Mouse (Mus musculus) intestine, embryonic 15.5 days (tissue): Measurements from ENCODE around the gene Fzd4. TPM values are rescaled to one million over a fixed set of nuclear protein-coding genes. Genes with fewer than 3 reads are reported as not detected.

Experiments
- ATAC-seq: fragments of 200-750 bp; cut with Nextera tagmentation; 2 replicates; pipeline ENCODE4 v1.8.0; 2017; ENCODE audit warnings: moderate TSS enrichment, moderate library complexity
- H3K27ac ChIP-seq: fragments of 300-500 bp; sonication (generic); 2 replicates; pipeline ENCODE4 v1.5.1; 2015; ENCODE audit warnings: mild to moderate bottlenecking, inconsistent platforms
- H3K27me3 ChIP-seq: fragments of 300-500 bp; sonication (generic); replicated peaks from 2 replicates; pipeline ENCODE4 v1.6.1; 2015; ENCODE audit warnings: inconsistent platforms
- H3K36me3 ChIP-seq: fragments of 300-500 bp; sonication (generic); 2 replicates; pipeline ENCODE4 v1.6.1; 2015; ENCODE audit warnings: inconsistent platforms
- H3K4me1 ChIP-seq: fragments of 300-500 bp; sonication (generic); replicated peaks from 2 replicates; pipeline ENCODE4 v1.6.1; 2015; ENCODE audit warnings: inconsistent platforms
- H3K4me2 ChIP-seq: fragments of 300-500 bp; sonication (generic); replicated peaks from 2 replicates; pipeline ENCODE4 v1.6.1; 2015; ENCODE audit warnings: mild to moderate bottlenecking, inconsistent platforms
- H3K4me3 ChIP-seq: fragments of 300-500 bp; sonication (generic); replicated peaks from 2 replicates; pipeline ENCODE4 v1.5.1; 2015; ENCODE audit warnings: inconsistent platforms
- H3K9ac ChIP-seq: fragments of 300-500 bp; sonication (generic); 2 replicates; pipeline ENCODE4 v1.6.1; 2015; ENCODE audit warnings: inconsistent platforms
- H3K9me3 ChIP-seq: fragments of 300-500 bp; sonication (generic); 2 replicates; pipeline ENCODE4 v1.6.1; 2016; ENCODE audit warnings: inconsistent platforms
- WGBS: fragments of 180-500 bp; shearing (Covaris S2); methylation state at CpG from one replicate; pipeline ENCODE4 v1.1.7; 2015; 5-methylcytosine and 5-hydroxymethylcytosine counted together
- polyA plus RNA-seq: library from polyadenylated mRNA; unstranded; fragments of >200 nt; fragmentation: Nextera tagmentation; extraction: Ambion mirVana; gene quantifications from 2 replicates; pipeline ENCODE4 v1.2.1, GENCODE M21; 2015

Gene Fzd4
- polyA plus RNA-seq, 1 experiment from 2014 or later: 9.1 TPM

DNA sequence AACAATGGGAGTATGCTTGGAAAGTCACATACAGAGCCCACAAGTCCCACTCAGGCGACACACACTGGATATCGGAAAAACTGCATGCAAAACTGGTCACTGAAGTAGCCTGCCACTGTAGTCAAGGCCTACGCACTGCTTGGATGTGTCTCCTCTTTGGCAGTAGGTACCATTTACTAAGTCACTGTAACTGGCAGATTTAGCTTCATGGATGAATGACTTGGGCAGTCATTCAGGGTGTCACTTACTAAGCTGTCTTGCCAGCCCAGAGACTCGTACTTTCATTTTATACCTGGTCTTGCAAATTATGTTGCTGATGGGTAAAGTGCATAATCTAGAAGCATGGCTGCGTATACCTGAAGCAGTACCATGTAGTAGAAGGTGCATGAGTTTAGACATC, 17.1 kb downstream of the Fzd4 start:
- H3K27me3 ChIP-seq: no peaks in the 10 kb centered on the region

DNA sequence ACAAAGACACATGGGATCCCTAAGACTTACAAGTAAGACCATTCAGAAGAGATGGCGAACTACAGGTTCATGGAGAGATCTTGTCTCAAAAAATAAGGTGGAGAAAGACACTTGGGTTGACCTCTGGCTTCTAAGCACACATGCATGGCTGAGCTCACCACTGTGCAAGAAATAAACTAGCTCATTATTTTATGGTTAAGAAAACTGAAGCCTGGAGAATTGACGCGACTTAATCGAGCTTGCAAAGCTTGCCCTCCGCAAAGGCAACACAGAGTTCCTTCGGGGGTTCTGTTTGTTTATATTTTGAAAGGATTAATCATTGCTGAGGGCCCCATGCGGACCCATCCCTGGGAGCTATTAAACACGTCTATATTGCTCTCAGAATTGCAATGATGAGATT, 18.5 kb downstream of the Fzd4 start:
- Histone ChIP-seq H3K27ac (no peak overlapping the region), H3K9ac (no peak overlapping the region), H3K9me3 (no peaks in the 10 kb centered on the region), H3K4me1 (0 out of 2 replicates have a peak, but pooled peaks cover 9% of the 10 kb centered on the region), H3K4me3 (no peak overlapping the region), H3K27me3 (no peaks in the 10 kb centered on the region), H3K4me2 (no peak overlapping the region), H3K36me3 (no peaks in the 10 kb centered on the region)
- WGBS: 29% methylated on average over 8 of the region's 8 CpGs
- no peak for ATAC-seq

More for the DNA sequence above, 17.1 kb downstream of the Fzd4 start:
- no peaks in the 10 kb centered on the region for H3K36me3 ChIP-seq
- H3K4me2 ChIP-seq: no peak overlapping the region
- no peak for ATAC-seq
- H3K9me3 ChIP-seq: no peaks in the 10 kb centered on the region
- H3K4me1 ChIP-seq: 0 out of 2 replicates have a peak, but pooled peaks cover 9% of the 10 kb centered on the region
- no peak overlapping the region for H3K9ac ChIP-seq
- H3K27ac ChIP-seq: no peak overlapping the region
- no peak overlapping the region for H3K4me3 ChIP-seq
- WGBS: 96% methylated on average over 5 of the region's 5 CpGs

DNA sequence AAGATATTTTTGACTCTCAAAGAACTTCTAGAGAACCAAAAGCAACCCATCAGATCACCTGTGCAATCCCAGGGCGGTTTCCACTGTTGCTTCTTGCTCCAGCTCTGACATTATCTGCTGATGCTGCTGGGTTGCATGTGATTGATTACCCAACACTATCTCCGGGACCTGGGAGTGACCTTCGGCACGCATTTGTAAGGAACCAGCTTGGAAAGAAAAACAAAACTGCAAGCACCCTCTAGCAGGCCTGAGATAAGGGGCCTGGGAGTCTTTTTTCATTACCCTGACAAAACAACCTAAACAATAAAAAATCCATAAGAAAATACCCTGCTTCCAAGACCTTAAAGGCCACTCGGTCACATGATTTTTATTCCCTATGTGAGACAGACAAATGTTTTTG, 19.0 kb downstream of the Fzd4 start:
- Histone ChIP-seq H3K27ac (no peak overlapping the region), H3K4me3 (no peak overlapping the region), H3K9ac (no peak overlapping the region), H3K4me1 (0 out of 2 replicates have a peak, but pooled peaks cover 9% of the 10 kb centered on the region), H3K4me2 (no peak overlapping the region), H3K9me3 (no peaks in the 10 kb centered on the region), H3K36me3 (no peaks in the 10 kb centered on the region), H3K27me3 (no peaks in the 10 kb centered on the region)
- WGBS: 13% methylated on average over 5 of the region's 5 CpGs
- peak; percentile 81 for ATAC-seq

DNA sequence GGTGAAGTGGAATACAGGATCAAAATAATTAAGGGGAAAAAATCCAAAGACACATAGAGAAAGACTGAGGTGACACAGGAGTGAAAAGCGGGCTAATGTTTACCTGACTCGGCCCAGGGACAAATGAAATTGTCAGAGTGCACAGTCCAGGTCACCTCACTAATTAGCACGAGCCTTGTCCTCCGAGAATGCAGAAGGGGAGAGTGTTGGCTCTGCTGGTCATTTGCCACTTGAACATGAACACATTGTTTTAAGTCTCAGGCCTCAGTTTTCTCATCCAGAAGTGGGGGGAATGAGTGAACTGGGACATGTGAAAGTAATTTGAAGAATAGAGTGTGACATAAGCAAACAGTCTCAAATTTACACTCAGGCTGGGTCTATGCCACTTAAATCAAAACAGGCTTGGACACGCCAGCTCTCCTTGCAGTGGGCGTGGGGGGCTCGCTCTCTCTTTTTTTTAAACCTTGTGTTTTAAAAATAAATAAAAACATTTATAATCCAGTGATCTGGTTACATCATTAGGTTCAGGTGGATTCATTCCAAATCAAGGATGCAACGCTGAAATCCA, 19.6 kb downstream of the Fzd4 start:
- Histone ChIP-seq H3K27ac (no peak overlapping the region), H3K4me2 (no peak overlapping the region), H3K27me3 (no peaks in the 10 kb centered on the region), H3K4me1 (0 out of 2 replicates have a peak, but pooled peaks cover 9% of the 10 kb centered on the region), H3K4me3 (no peak overlapping the region), H3K9ac (no peak overlapping the region), H3K36me3 (no peaks in the 10 kb centered on the region), H3K9me3 (no peaks in the 10 kb centered on the region)
- 53% methylated on average over 8 of the region's 8 CpGs for WGBS
- ATAC-seq: peak; percentile 58; the same call in 1 of the 2 replicates

DNA sequence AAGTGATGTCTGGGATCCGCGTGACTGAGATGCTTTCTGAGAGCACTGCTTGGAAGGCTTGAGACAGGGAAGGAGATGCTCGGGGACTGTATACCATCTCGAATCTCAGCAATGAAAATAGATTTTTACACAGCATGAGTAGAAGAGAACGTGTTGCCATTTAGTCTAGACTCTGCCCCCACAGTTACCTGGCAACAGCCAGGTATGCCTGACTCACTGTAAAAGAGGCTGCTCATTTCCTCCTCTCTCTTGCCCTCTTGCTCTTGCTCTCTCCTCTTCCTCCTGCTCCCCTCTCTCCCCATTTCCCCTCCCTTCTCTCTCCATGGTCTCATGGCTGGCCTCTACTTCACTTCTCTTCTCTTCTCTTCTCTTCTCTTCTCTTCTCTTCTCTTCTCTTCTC, 20.5 kb downstream of the Fzd4 start:
- no peak overlapping the region for H3K4me2 ChIP-seq
- H3K4me1 ChIP-seq: 0 out of 2 replicates have a peak, but pooled peaks cover 9% of the 10 kb centered on the region
- 74% methylated on average over 5 of the region's 5 CpGs for WGBS
- no peaks in the 10 kb centered on the region for H3K36me3 ChIP-seq
- H3K9ac ChIP-seq: no peak overlapping the region
- no peaks in the 10 kb centered on the region for H3K9me3 ChIP-seq
- H3K27ac ChIP-seq: no peak overlapping the region
- H3K27me3 ChIP-seq: no peaks in the 10 kb centered on the region
- ATAC-seq: peak; percentile 64
- H3K4me3 ChIP-seq: no peak overlapping the region

DNA sequence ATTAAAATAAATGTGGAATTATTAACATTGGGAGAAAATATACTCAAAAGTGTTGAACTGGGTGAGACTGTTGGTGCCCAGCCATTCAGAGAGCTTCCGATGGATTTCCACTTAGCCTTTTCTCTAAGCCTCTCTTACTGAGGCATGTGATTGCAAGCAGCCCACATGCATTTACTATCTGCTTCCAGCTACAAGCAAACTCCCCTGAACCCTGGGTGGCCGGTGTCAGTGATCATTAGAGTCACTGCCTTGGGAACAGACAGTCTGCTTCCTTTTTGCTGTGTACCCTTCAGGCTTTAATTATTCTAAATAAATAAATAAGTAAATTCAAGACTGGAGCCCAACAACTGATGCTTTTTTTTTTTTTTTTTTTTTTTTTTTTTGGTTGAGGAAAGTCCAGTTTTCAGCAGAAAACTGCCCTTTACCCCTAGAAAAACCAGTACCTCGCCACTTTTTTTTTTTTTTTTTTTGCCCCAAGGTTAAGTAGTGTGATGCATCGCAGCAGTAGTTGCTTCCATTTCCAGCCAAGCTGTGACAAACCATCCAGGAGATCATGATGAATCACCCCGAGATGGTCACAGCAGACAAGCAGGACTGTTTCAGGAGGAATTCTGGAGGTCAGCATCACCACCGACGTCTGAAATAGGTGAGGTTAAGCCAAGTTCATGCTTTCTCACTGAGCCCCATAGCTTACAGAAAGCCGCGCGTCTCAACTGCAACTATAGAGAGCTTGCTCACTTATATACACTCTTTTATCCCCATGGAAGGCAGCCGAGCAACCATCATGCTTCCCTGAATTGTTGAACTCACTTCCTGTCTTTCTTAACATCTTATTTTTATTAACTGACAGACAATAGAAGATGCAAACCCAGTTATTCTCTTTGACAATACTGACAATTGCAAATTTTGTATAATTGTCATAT, 21.9 kb downstream of the Fzd4 start:
- ATAC-seq: no peak
- 31% methylated on average over 11 of the region's 11 CpGs for WGBS
- H3K36me3 ChIP-seq: no peaks in the 10 kb centered on the region
- H3K4me1 ChIP-seq: 0 out of 2 replicates have a peak, but pooled peaks cover 9% of the 10 kb centered on the region
- H3K4me3 ChIP-seq: no peak overlapping the region
- H3K27me3 ChIP-seq: no peaks in the 10 kb centered on the region
- no peaks in the 10 kb centered on the region for H3K9me3 ChIP-seq
- no peak overlapping the region for H3K9ac ChIP-seq
- H3K27ac ChIP-seq: no peak overlapping the region
- no peak overlapping the region for H3K4me2 ChIP-seq

DNA sequence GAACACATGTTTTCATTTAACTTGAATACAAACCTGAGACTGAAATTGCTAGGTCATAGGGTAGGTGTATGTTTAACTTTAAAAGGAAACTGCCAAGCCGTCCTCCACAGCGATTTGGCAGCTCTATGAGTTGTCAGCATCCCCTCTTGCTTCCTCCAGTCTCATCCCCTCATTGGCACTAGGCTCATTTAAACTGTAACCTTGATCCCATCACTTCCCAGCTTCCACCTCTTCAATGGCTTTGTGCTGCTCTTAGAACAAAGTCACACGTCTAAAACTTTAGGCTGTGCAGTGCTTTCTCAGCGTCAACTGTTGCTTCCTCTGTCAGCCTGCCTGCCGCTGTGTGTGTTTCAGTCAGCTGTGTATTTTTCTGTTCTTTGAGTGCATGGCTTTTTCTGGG, 22.9 kb downstream of the Fzd4 start:
- Histone ChIP-seq H3K36me3 (no peaks in the 10 kb centered on the region), H3K9ac (no peak overlapping the region), H3K4me3 (no peak overlapping the region), H3K4me2 (no peak overlapping the region), H3K4me1 (0 out of 2 replicates have a peak, but pooled peaks cover 9% of the 10 kb centered on the region), H3K27ac (no peak overlapping the region), H3K27me3 (no peaks in the 10 kb centered on the region), H3K9me3 (no peaks in the 10 kb centered on the region)
- 28% methylated on average over 5 of the region's 5 CpGs for WGBS
- ATAC-seq: no peak

DNA sequence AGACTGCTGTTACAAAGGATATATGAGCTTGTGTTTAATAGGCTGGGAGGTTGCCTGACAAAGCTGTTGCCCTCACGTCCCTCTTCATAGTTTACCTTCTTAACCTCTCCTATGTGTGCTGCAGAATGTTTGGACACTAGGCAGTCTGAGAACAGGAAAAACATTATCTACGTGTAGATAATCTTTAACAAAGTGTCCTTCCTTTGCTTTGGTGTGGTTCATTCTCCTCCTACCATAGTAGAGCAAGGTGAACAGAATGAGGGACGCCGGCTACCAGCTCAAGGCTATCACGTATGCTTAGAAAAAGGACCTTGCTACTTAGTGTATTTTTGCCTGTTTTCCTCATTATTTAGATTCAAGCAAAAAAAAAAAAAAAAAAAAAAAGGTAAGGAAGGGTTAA, 24.6 kb downstream of the Fzd4 start:
- no peak for ATAC-seq
- no peaks in the 10 kb centered on the region for H3K9me3 ChIP-seq
- 0 out of 2 replicates have a peak, but pooled peaks cover 9% of the 10 kb centered on the region for H3K4me1 ChIP-seq
- H3K4me3 ChIP-seq: no peak overlapping the region
- H3K9ac ChIP-seq: no peak overlapping the region
- H3K4me2 ChIP-seq: no peak overlapping the region
- H3K27ac ChIP-seq: no peak overlapping the region
- 55% methylated on average over 5 of the region's 5 CpGs for WGBS
- no peaks in the 10 kb centered on the region for H3K27me3 ChIP-seq
- H3K36me3 ChIP-seq: no peaks in the 10 kb centered on the region

DNA sequence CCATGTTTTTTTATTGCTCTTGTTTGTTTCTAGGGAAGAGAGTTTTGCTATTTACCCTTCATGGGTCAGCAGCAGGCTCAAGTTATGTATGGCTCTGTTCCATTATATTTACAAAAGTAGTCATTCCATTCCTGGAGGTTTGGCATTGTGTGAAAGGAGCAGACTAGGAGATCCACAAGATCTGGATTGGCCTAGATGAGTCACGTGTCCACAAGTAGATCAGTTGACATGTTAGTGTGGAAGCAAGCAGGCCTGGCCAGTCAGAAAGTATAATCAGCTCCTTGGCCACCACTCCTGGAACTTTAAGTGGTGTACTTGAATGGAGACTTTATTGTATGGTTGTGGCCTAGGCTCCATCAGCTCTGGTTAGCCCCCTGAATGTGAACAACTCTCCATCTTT, 25.2 kb downstream of the Fzd4 start:
- 85% methylated on average over 1 of the region's 1 CpGs for WGBS
- no peak for ATAC-seq
- H3K36me3 ChIP-seq: no peaks in the 10 kb centered on the region
- no peaks in the 10 kb centered on the region for H3K27me3 ChIP-seq
- H3K9ac ChIP-seq: no peak overlapping the region
- H3K27ac ChIP-seq: no peak overlapping the region
- no peak overlapping the region for H3K4me2 ChIP-seq
- no peaks in the 10 kb centered on the region for H3K9me3 ChIP-seq
- H3K4me3 ChIP-seq: no peak overlapping the region
- 0 out of 2 replicates have a peak, but pooled peaks cover 8% of the 10 kb centered on the region for H3K4me1 ChIP-seq

DNA sequence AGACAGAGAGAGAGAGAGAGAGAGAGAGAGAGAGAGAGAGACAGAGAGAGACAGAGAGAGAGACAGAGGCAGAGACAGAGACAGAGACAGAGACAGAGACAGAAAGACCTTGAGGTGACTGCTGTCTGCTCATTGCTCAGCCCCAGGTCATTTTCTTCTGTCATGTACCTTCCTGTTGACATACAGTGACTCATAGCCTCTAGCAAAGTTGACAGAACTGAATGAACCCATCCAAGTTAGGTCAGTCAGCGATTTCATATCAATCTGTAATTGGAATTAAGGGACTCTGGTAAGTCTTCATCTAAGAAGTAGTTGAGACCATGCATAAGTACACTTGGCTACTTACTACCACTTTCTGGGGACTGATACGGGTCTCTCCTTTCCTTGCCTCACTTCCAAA, 27.0 kb downstream of the Fzd4 start:
- Histone ChIP-seq H3K4me3 (no peak overlapping the region), H3K4me1 (0 out of 2 replicates have a peak, but pooled peaks cover 4% of the 10 kb centered on the region), H3K36me3 (no peaks in the 10 kb centered on the region), H3K9me3 (no peaks in the 10 kb centered on the region), H3K27ac (no peak overlapping the region), H3K27me3 (no peaks in the 10 kb centered on the region), H3K4me2 (no peak overlapping the region), H3K9ac (no peak overlapping the region)
- no peak for ATAC-seq
- 91% methylated on average over 2 of the region's 2 CpGs for WGBS

DNA sequence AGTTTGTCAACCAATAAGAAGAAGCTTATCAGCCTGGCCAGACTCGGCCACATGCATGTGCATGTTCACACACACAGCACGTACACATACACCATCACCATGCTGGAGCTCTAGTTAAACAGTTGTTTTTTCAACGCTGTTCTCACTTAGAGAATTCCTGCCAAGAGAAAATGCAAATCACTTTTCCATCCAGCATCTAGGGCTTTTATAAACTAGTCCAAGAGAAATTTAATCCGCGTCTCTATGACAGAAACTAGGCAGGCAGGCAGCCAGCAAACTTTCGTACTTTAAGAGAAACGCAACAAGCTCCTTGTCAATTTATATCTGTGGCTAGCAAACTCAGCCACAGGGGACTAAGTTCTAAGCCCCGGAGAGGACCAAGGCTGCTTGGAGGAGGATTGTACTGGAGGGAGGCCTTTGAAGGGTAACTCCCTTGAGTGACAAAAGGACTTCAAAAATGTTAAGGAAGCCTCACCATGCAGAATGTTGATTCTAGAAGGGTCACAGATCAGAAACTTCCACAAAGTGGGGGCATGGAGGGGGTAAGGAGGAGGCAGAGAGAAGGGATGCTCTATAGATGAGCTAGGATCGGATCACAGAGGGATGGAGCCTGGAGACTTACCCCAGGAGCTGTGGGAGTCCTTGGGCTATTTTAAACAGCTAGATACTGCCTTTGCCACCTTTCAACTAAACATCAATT, 29.2 kb downstream of the Fzd4 start:
- H3K4me3 ChIP-seq: no peak overlapping the region
- H3K4me1 ChIP-seq: 0 out of 2 replicates have a peak, but pooled peaks cover 4% of the 10 kb centered on the region
- no peak overlapping the region for H3K9ac ChIP-seq
- H3K36me3 ChIP-seq: no peaks in the 10 kb centered on the region
- H3K4me2 ChIP-seq: no peak overlapping the region
- 56% methylated on average over 9 of the region's 9 CpGs for WGBS
- no peak for ATAC-seq
- H3K9me3 ChIP-seq: no peaks in the 10 kb centered on the region
- no peak overlapping the region for H3K27ac ChIP-seq
- H3K27me3 ChIP-seq: no peaks in the 10 kb centered on the region
